Mouse (Mus musculus): Measurements from ENCODE around the gene Atat1. TPM values are rescaled to one million over a fixed set of nuclear protein-coding genes. Genes with fewer than 3 reads are reported as not detected.

Gene Atat1
- total RNA-seq, 1 experiment: 12.9 TPM

DNA sequence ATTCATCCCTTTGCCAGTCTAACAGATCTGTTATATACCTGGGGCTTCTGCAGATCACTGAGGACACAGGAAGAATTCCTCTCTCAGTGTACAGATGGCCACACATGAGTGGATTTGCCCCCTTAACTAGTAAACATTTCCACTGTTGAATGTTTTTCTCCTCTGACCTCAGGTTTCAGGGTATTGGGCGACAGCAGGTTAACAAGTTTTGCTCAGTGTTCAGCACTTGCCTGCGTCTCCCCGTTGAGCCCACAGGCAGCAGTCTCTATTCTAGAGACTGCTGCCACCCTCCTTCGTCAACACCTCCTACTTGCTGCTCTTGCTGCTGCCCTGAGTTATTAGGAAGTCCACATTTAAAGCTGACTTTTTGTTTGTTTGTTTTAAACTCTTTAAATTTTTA is 11.8 kb upstream of the Atat1 start:
- Histone ChIP-seq H3K4me1 (ENCODE audit: control insufficient read depth in 2 of 2, insufficient read depth in 2 of 2, low read length in 2 of 2, poor library complexity in 1 of 2) (peaks cover 0 to 6% of the 10 kb centered on the region in 2 experiments; a peak in 2 of 4 replicates), H3K9me3 (ENCODE audit: control insufficient read depth, insufficient read depth, low read depth, low read length) (no peaks in the 10 kb centered on the region), H3K9ac (ENCODE audit: insufficient read depth, low read depth, low read length, poor library complexity, severe bottlenecking) (no peak overlapping the region), H3K4me3 (ENCODE audit: insufficient read depth in 1 of 2, low read depth in 1 of 2, low read length in 2 of 2, poor library complexity in 1 of 2, severe bottlenecking in 1 of 2) (no peak overlapping the region), H3K36me3 (ENCODE audit: control insufficient read depth, insufficient read depth, low read length, poor library complexity, severe bottlenecking) (peaks cover 46% of the 10 kb centered on the region), H3K27ac (ENCODE audit: insufficient read depth, low read depth, low read length, poor library complexity, severe bottlenecking) (no peak overlapping the region)
- in situ Hi-C loops (cut with MboI; ENCODE audit: low sequenced_read_pairs in 2 of 2, unreplicated experiment in 2 of 2): no loop called here
- DNase-seq (ENCODE audit: low read depth, low spot score): no peak
- TF ChIP-seq ZC3H11A (IDR thresholded peaks at IDR 0.05; ENCODE audit: borderline replicate concordance, low read depth, low read length) (no peak), ZNF384 (IDR thresholded peaks at IDR 0.05; ENCODE audit: low read depth, low read length) (no peak), CHD2 (IDR thresholded peaks at IDR 0.05; ENCODE audit: low read depth, low read length) (no peak), MAFK (IDR thresholded peaks at IDR 0.05; ENCODE audit: insufficient read depth, low read depth, low read length) (no peak), HCFC1 (IDR thresholded peaks at IDR 0.05; ENCODE audit: borderline replicate concordance, insufficient read depth, low read length) (no peak)

DNA sequence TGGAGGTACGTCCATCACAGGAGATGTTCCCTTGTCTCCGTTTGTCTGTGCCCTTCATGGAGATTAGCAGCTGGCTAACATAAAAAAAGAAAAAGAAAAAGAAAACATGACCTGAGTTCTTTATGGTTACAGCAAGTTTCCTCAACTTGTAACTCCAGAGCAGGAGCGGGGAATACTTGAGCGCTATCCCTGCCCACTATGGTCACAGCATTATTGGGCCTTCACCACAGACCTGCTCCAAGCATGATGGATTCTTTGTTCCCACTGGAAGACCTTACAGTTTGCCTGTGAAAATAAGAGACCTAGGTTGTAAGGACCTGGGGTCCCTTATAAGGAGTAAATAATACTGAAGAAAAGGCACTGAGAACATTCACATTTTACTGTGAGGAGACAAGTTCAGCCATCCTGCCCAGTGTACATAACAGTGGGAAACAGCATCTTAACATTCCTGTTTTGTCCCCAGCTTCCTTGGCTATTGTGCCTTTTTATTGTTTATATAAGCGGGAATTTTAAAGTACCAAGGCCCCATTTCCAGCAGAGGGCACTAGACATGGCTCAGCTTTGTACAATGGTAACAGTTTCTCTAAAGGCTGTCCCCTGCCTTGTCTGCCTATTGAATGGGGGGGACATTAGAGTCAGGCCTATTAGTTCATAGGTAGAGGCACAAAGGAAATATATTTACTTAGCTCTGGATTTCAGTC is 11.1 kb upstream of the Atat1 start:
- TF ChIP-seq ZC3H11A (IDR thresholded peaks at IDR 0.05; ENCODE audit: borderline replicate concordance, low read depth, low read length): no peak
- no peak for TF ChIP-seq CHD2 (IDR thresholded peaks at IDR 0.05; ENCODE audit: low read depth, low read length)
- TF ChIP-seq HCFC1 (IDR thresholded peaks at IDR 0.05; ENCODE audit: borderline replicate concordance, insufficient read depth, low read length): no peak
- no peak for TF ChIP-seq MAFK (IDR thresholded peaks at IDR 0.05; ENCODE audit: insufficient read depth, low read depth, low read length)
- TF ChIP-seq ZNF384 (IDR thresholded peaks at IDR 0.05; ENCODE audit: low read depth, low read length): no peak
- H3K4me1 ChIP-seq (ENCODE audit: control insufficient read depth in 2 of 2, insufficient read depth in 2 of 2, low read length in 2 of 2, poor library complexity in 1 of 2): peaks cover 0 to 6% of the 10 kb centered on the region in 2 experiments; a peak in 2 of 4 replicates
- no peak overlapping the region; the same call in 1 of the 2 replicates for H3K9ac ChIP-seq (ENCODE audit: insufficient read depth, low read depth, low read length, poor library complexity, severe bottlenecking)
- H3K9me3 ChIP-seq (ENCODE audit: control insufficient read depth, insufficient read depth, low read depth, low read length): no peaks in the 10 kb centered on the region
- no peak for DNase-seq (ENCODE audit: low read depth, low spot score)
- no peak overlapping the region for H3K27ac ChIP-seq (ENCODE audit: insufficient read depth, low read depth, low read length, poor library complexity, severe bottlenecking)
- H3K4me3 ChIP-seq (ENCODE audit: insufficient read depth in 1 of 2, low read depth in 1 of 2, low read length in 2 of 2, poor library complexity in 1 of 2, severe bottlenecking in 1 of 2): no peak overlapping the region
- in situ Hi-C loops (cut with MboI; ENCODE audit: low sequenced_read_pairs in 2 of 2, unreplicated experiment in 2 of 2): no loop called here
- peaks cover 39% of the 10 kb centered on the region for H3K36me3 ChIP-seq (ENCODE audit: control insufficient read depth, insufficient read depth, low read length, poor library complexity, severe bottlenecking)

- Histone ChIP-seq H3K36me3 (ENCODE audit: control insufficient read depth, insufficient read depth, low read length, poor library complexity, severe bottlenecking) (peaks cover 39% of the 10 kb centered on the region), H3K9me3 (ENCODE audit: control insufficient read depth, insufficient read depth, low read depth, low read length) (no peaks in the 10 kb centered on the region), H3K4me1 (ENCODE audit: control insufficient read depth in 2 of 2, insufficient read depth in 2 of 2, low read length in 2 of 2, poor library complexity in 1 of 2) (peaks cover 0 to 6% of the 10 kb centered on the region in 2 experiments; a peak in 2 of 4 replicates), H3K4me3 (ENCODE audit: insufficient read depth in 1 of 2, low read depth in 1 of 2, low read length in 2 of 2, poor library complexity in 1 of 2, severe bottlenecking in 1 of 2) (no peak overlapping the region), H3K27ac (ENCODE audit: insufficient read depth, low read depth, low read length, poor library complexity, severe bottlenecking) (no peak overlapping the region), H3K9ac (ENCODE audit: insufficient read depth, low read depth, low read length, poor library complexity, severe bottlenecking) (no peak overlapping the region)
- in situ Hi-C loops (cut with MboI; ENCODE audit: low sequenced_read_pairs in 2 of 2, unreplicated experiment in 2 of 2): no loop called here
- no peak for DNase-seq (ENCODE audit: low read depth, low spot score)
- no peak for TF ChIP-seq ZC3H11A (IDR thresholded peaks at IDR 0.05; ENCODE audit: borderline replicate concordance, low read depth, low read length)
- TF ChIP-seq ZNF384 (IDR thresholded peaks at IDR 0.05; ENCODE audit: low read depth, low read length): no peak
- TF ChIP-seq CHD2 (IDR thresholded peaks at IDR 0.05; ENCODE audit: low read depth, low read length): no peak
- no peak for TF ChIP-seq HCFC1 (IDR thresholded peaks at IDR 0.05; ENCODE audit: borderline replicate concordance, insufficient read depth, low read length)
- TF ChIP-seq MAFK (IDR thresholded peaks at IDR 0.05; ENCODE audit: insufficient read depth, low read depth, low read length): no peak
Measured at GRCm38 (mm10) chr17:35920384-35920783, 10.5 kb upstream of the Atat1 start.

DNA sequence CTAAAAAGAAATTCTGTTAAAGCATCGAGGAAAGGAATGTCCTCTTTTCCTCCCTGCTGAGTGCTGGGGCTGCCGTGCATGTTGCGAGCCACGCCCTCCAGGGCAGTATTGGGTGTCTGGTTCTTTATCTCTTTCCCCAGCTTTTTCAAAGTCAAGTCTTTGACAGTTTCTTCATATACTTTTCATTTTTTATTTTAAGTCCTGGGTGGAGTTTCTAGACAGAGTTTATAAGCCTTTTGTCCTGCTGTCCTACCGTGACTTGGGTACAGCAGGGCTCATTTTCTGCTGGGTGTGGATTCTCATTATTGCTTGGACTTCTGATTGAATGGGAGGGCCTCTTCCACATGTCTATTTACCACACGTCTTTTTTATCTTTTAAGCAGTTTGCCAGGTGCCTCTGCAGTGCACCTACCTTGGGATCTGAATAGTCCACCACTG is 10.0 kb upstream of the Atat1 start:
- peak overlapping the region in 1 of 2 experiments; percentile 46; a peak in 1 of 4 replicates for H3K4me3 ChIP-seq (ENCODE audit: insufficient read depth in 1 of 2, low read depth in 1 of 2, low read length in 2 of 2, poor library complexity in 1 of 2, severe bottlenecking in 1 of 2)
- no peaks in the 10 kb centered on the region for H3K9me3 ChIP-seq (ENCODE audit: control insufficient read depth, insufficient read depth, low read depth, low read length)
- in situ Hi-C loops (cut with MboI; ENCODE audit: low sequenced_read_pairs in 2 of 2, unreplicated experiment in 2 of 2): no loop called here
- peaks cover 0 to 6% of the 10 kb centered on the region in 2 experiments; a peak in 2 of 4 replicates for H3K4me1 ChIP-seq (ENCODE audit: control insufficient read depth in 2 of 2, insufficient read depth in 2 of 2, low read length in 2 of 2, poor library complexity in 1 of 2)
- no peak for DNase-seq (ENCODE audit: low read depth, low spot score)
- H3K27ac ChIP-seq (ENCODE audit: insufficient read depth, low read depth, low read length, poor library complexity, severe bottlenecking): peak overlapping the region; percentile 68; the same call in 1 of the 2 replicates
- H3K9ac ChIP-seq (ENCODE audit: insufficient read depth, low read depth, low read length, poor library complexity, severe bottlenecking): no peak overlapping the region; the same call in 1 of the 2 replicates
- H3K36me3 ChIP-seq (ENCODE audit: control insufficient read depth, insufficient read depth, low read length, poor library complexity, severe bottlenecking): peaks cover 35% of the 10 kb centered on the region
- no peak for TF ChIP-seq HCFC1 (IDR thresholded peaks at IDR 0.05; ENCODE audit: borderline replicate concordance, insufficient read depth, low read length)
- TF ChIP-seq ZNF384 (IDR thresholded peaks at IDR 0.05; ENCODE audit: low read depth, low read length): no peak
- no peak for TF ChIP-seq ZC3H11A (IDR thresholded peaks at IDR 0.05; ENCODE audit: borderline replicate concordance, low read depth, low read length)
- TF ChIP-seq MAFK (IDR thresholded peaks at IDR 0.05; ENCODE audit: insufficient read depth, low read depth, low read length): no peak
- TF ChIP-seq CHD2 (IDR thresholded peaks at IDR 0.05; ENCODE audit: low read depth, low read length): no peak

Data from ES-E14 (cell line).